Mouse (Mus musculus): Measurements from ENCODE around the gene Ddx19b.
"Not testable (repeated sequence)": the region's sequence is repeated elsewhere in the genome, so short reads cannot be mapped to it uniquely, and the experiment has no call there.

Gene Ddx19b

GRCm38 (mm10) chr8:111034276-111034675, 2.7 kb upstream of the Ddx19b start:
- DNase-seq (ENCODE audit: low read depth, low spot score), result peak; percentile 55

DNA sequence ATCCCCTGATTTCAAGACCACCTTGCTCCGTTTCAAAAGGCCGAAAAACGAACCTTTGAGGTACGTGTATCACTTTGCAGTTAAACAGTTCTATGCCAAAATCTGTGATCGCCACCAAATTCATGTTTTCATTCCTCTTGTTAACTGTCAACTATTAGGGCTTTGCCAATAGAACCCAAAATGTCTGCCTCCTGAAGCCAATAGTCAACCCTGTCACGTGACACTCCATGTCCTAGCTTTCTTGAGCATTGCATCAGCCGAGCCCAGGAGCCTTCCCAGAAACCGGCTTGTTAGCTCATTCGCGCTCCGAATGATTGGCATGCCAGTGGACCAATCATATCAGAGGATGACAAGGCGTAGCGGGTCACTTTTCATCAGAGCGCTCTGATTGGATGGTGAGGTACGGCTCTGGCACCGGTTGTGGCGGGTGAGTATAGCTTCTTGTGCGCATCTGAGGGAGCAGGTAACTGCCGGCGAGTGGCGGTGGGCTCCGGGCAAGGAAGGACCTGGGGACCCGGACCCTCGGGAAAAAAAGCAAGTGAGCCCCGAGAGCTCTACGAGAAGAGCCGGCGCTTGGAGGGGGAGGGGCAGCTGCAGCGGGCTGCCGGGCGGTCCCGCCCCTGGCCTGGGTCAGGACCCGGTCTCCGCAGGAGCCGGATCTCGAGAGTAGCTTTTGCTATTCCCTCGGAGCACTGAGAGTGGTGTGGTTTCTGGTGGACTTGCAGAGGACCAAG, 2.1 kb upstream of the Ddx19b start:
- DNase-seq (ENCODE audit: low read depth, low spot score), result peak; percentile 99

- no peak for DNase-seq (ENCODE audit: low read depth, low spot score)
Measured at GRCm38 (mm10) chr8:111032916-111033315, 1.4 kb upstream of the Ddx19b start, which contains the start of gene Aars. Aars (plus strand) TSS chr8:111033144.

DNA sequence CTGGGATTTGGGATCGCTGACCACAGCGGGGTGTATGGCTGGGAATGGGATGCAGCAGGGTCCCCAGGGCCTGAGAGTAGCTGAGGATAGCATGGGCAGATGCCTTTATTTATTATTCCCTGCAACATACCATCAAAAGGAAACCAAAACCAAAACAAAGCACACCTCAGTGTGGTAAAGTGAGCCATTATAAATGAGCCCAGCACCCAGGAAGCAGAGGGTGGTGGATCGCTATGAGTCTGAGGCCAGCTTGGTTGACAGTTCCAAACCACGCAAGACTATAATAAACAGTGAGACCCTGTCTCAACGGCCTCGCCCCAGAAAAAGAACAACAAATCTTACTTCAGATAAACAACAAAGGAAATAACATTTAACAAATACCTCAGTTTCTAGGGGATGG, 1.5 kb downstream of the Ddx19b start:
- peak; percentile 70 for DNase-seq (ENCODE audit: low read depth, low spot score)

DNA sequence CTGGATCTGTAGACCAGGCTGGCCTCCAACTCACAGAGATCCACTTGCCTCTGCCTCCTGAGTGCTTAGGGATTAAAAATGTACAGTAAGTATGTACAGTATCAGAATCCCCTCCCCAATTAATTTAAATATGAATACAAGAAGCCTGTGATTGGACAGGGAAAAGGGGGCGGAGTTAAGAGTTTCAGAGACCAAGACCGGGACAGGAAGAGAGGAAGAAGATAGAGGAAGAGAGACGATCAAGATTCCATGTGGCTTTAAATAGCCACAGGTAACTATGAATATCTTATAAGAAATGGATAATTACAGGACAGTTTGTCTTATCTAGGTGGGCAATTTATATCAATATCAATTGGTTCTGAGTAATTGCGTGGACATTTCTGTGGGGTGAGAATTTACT, 2.0 kb downstream of the Ddx19b start:
- peak; percentile 73 for DNase-seq (ENCODE audit: low read depth, low spot score)

- peak; percentile 86 for DNase-seq (ENCODE audit: low read depth, low spot score)
Measured at GRCm38 (mm10) chr8:111027391-111027937, 4.1 kb downstream of the Ddx19b start.

- DNase-seq (ENCODE audit: low read depth, low spot score), result not testable (repeated sequence)
Measured at GRCm38 (mm10) chr8:111026609-111027008, 4.9 kb downstream of the Ddx19b start.

DNA sequence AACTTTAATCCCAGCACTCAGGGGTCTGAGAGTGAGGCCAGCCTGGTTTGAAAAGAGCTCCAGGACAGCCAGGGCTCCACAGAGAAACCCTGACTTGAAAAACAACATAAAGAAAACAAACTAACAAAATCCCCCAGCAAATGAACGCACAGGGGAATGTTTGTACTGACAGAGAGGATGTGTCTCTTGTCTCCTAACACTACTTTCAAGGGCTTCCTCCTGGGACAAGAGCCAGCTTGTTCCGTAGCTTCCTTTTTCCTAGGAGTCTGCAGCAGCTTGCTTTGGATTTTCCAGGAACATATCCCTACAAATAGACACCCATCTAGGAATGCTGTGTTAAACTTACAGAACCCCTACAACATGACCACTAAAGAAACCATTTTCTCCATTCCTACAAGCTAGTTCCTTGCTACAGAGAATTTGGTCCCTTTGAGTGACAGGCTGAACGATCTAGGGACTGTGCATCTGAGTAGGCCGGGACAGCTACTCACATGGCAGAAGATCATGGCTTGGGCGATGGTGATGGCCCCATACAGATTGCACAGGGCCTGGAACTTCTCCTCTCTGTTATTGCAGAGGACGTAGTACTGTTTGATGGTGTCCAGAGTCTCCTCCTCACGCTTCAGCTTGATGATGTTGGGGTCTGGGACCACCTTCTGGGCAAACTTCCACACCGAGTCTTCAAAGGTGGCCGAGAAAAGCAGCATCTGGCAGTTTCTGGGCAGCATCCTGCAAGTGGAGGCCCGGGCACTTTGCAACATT, 21.1 kb downstream of the Ddx19b start:
- DNase-seq (ENCODE audit: low read depth, low spot score), result not testable (repeated sequence)

DNA sequence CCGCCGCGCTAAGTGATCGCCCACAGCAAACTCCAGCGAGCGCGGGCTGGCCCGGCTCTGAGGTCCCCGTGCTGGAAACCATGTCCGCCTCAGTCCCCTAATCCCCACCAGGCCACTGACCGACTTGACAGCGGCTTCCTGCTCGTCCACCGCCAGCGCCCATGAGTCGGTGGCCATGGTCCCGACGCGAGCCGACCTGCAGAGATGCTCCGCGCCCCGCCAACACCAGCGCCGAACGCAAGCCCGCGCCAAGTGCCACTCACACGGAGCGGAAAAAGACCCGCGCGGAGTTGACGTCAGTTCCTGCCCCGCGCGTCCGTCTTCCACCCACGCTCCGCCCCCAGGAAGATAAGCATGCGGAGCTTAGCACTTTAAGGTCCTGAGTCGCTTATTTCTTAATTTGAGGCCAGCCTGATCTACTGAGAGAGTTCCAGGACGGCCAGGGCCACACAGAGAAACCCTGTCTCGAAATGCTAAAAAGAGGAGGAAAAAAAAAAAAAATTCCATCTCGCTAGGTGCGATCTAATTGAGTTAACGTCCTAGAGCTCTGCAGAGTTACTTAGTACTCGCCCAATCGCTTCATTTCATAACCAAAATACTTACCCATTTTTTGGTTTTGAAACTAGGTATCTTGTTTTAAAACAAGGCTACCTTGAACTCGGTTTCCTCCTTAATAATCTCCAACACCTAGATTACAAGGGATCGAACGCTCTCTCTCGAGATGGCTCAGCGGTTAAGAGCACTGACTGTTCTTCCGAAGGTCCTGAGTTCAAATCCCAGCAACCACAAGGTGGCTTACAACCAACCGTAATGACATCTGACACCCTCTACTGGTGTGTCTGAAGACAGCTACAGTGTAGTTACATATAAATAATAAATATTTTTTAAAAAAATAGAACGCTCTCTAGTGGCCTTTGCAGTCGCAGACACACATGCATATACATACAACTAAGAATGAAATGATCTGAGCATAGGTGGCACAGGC, 33.7 kb downstream of the Ddx19b start, which contains the start of gene Ddx19a:
Gene Ddx19a (minus strand): TSS at position 254 of the 985 bp plus-strand sequence.
- DNase-seq (ENCODE audit: low read depth, low spot score), result peak; percentile 95

DNA sequence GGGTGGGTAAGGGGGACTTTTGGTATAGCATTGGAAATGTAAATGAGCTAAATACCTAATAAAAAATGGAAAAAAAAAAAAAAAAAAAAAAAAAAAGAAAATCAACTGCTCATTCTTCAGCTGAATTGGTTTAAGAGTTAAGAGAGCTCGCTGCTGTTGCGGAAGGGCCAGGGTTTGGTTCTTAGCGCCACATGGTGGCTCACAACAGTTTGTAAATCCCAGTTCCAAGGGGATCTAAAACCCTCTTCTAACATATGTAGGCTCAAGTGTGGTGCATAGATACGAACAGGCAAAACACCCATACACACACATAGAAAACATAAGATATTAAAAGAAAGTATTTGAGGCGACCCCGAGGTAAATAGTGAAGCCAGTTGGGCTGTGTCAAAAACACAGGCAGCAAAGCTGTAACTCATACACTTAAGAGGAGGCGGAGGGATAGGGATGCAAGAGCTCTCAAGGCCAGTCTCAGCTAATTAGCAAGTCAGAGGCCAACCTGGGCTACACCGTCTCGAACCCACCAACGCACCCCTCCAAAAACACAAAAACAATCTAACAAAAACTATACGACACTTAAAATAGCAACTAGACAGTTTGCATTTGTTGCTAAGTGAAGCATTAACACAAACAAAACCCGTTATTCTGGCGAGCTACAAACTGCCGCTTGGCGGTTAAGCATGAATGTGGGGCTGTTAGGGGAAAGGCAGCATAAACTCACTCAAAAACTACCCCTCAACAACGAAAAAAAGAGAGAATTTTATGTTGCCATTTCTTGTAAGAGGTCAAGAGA, 34.7 kb downstream of the Ddx19b start:
- peak; percentile 48 for DNase-seq (ENCODE audit: low read depth, low spot score)

DNA sequence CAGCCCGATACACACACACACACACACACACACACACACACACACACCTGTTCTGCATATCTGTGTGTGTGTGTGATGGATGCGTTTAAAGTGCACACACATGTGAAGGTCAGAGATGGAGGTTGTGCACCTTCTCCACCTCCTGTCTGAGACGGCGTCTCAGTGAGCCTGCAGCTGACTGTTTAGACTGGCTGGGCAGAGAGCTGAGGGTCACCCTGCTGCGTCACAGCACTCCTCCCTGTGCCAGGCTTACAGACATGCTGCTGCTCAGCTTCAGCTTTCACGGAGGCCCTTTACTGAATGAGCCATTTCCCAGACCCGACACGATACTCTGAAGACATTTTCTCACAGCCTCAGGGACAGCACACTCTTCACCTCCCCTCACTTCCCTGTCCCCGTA, 41.5 kb downstream of the Ddx19b start:
- DNase-seq (ENCODE audit: low read depth, low spot score), result no peak

DNA sequence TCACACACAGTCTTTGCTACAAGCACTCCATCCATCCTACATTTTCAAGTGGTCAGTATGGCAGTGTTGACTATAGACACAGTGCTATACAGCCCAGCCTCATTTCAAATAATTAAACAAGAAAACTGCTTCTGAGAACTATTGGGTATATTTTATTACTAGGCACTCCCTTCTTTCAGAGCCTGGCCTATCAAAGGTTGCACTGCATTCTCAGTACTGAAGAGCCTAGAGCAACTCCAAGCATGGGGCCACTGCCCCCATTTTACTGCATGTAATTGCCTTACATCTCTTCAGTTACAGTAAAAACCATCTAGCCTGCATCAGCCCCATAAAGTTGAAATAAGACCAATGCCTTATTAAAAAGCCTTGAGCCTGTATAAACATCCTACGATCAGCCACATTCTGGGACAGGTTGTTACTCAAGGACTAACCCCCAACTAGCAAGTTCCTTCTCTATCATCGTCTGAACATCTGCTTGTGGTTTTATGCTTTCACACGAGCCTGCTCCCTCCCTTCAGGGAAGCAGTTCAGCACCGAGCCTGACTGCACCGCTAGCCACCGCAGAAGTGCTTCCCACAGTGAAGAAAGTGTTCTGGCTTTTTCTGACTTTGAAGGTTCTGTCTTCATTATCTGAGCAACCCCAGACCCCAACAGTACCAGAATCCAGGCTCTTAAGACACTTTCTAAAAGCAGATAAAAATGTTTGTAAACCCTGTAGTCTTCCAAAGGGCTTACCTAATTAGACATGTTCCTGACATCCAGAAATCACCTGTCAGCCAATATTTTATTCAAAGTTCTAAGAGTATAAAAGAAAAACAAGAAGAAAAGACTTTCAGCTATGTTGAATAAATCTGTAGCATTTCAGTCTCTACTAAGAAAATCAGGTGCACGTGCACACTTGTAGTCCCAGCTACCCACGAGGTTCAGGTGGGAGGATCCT, 43.5 kb downstream of the Ddx19b start:
- peak; percentile 24 for DNase-seq (ENCODE audit: low read depth, low spot score)

DNA sequence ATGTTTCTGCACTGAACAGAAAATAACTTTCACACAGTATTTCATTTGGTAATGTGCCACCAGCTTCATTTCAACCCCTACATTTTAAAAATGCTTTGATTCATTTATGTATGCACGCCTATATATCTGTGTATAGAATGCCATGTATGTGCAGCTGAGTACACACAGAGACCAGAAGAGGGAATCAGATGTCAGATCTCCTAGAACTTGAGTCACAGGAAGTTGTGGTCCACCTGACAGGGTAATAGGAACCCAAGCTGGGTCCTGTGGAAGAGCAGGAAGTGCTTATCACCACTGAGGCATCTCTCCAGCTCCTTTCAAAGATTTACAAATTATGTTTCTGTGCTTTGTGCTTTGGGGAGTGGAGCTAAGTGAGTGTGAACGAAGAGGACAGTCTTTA, 50.2 kb downstream of the Ddx19b start:
- DNase-seq (ENCODE audit: low read depth, low spot score), result peak; percentile 26

DNA sequence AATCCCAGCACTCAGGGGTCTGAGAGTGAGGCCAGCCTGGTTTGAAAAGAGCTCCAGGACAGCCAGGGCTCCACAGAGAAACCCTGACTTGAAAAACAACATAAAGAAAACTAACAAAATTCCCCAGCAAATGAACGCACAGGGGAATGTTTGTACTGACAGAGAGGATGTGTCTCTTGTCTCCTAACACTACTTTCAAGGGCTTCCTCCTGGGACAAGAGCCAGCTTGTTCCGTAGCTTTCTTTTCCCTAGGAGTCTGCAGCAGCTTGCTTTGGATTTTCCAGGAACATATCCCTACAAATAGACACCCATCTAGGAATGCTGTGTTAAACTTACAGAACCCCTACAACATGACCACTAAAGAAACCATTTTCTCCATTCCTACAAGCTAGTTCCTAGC, 53.6 kb downstream of the Ddx19b start:
- DNase-seq (ENCODE audit: low read depth, low spot score), result not testable (repeated sequence)

DNA sequence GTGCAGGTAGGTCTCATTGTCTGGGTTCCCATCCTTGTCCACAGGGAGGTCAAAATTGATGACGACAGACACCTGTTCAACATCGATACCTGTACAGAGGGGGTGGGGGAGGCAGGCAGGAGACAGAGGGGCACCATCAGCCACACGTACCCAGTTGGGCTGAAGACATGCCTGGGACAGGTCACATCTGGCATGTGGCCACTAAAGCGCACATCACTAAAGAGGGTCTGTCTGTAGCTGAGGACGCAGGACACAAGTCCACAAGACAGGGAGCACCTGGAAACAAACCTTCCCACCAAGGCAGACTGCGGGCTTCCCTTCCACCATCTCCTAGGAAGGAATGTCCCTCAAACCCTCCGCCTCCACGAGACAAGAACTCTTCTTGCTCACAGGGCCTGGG, 55.0 kb downstream of the Ddx19b start:
- DNase-seq (ENCODE audit: low read depth, low spot score), result not testable (repeated sequence)

DNA sequence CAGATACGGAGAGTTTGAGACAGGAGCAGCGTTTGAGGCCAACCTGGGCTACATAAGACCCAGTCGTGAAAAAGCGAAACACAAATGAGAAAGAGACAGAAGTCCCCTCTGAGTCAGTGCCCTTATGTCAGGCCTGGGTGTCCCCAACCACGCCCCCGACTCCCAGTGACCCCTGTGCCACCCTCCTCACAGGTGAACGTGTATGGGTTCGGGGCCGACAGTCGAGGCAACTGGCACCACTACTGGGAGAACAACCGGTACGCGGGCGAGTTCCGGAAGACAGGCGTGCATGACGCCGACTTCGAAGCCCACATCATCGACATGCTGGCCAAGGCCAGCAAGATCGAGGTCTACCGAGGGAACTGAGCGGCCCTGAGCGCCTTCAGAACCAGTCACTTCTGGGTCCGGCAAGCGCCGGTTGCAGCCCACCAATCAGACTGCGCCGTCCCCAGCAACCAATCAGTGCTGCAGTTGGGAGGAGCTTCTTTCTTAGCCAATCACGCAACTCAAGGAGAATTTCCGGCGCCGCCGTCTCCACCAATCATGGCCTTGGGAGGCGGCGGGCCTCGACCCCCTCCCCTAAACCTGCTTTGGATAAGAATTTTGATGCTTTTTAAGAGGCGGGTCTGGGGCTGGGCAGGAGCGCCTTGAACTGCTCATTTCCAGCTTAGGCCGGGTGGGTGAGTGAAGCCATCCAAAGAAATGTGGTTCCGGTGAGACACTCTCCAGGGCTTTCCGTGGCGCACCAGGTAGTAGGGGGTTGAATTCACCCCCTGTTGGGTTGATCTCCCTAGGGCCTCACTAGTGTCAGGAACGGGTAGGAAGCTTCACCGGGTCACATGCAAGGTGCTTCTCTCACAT, 61.4 kb downstream of the Ddx19b start:
- peak; percentile 94 for DNase-seq (ENCODE audit: low read depth, low spot score)

DNA sequence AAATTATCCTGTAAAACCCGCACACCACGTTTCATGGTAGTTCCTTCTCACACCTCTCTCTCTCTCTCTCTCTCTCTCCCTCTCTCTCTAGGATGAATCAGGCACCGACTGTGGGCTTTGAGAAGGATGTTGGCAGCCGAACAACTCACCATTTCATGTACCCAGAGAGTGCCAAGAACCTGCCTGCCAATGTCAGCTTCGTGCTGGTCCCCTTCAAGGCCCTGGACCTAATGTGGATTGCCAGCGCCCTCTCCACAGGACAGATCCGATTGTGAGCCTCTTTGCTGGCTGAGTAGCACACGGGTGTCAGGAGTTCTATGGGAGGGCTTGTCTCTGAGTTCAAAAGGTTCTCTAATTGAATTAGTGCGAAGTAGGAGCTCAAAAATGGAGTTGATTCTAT, 64.2 kb downstream of the Ddx19b start:
- DNase-seq (ENCODE audit: low read depth, low spot score), result no peak

GRCm38 (mm10) chr8:110966586-110966985, 65.0 kb downstream of the Ddx19b start:
- DNase-seq (ENCODE audit: low read depth, low spot score), result no peak

Measured in CD4-positive, CD25-positive, alpha-beta regulatory T cell, adult 2 months (primary cell).